3 mouse cellular contexts compared by ENCODE assay signal in the genomic region with DNA sequence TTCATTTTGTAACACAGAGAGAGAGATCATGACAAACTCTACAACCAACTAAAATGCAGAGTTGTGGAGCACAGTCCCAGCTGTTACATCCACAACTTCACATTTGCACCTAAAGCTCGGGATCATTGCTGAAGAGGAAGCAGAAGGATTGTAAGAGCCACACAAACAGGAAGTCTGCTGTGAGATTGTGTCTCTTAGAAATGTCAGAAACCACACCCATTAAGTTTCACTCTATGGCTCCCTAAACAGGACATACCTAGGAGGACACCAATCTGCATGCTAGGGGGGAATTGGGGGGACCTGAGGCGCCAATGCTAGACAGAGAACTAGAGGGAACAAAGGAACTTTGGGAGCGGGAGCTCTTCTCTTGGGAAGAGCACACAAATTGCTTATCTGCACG. TPM values are rescaled to one million over a fixed set of nuclear protein-coding genes. Genes with fewer than 3 reads are reported as not detected.
"Had no signal": no experiment of that assay in that cellular context is flagged by ENCODE, and none has a peak within 500 bp of the region (broad histone marks: within the 10 kb centered on the region; RNA-seq: fewer than 3 reads in every experiment).

No protein-coding gene starts in this region.

RNA-seq across cellular contexts. Expression of gene Gm14597, which starts 44.1 kb away (rescaled TPM):
- total RNA-seq: midbrain, postnatal 0 days; monocyte, adult 5-6 weeks; neutrophil, adult 5-6 weeks had no signal

RNA-seq across cellular contexts. Expression of gene Rtl8c, which starts 45.1 kb away (rescaled TPM):
- total RNA-seq: monocyte, adult 5-6 weeks had no signal
